Mouse (Mus musculus) adrenal gland, adult 2 months (tissue): ENCODE data around the gene Tet1. TPM values are rescaled to one million over a fixed set of nuclear protein-coding genes. Genes with fewer than 3 reads are reported as not detected.

Experiments
- polyA plus RNA-seq: library from polyadenylated mRNA; depleted of rRNA; stranded (reverse); fragments of >200 nt; gene quantifications from 2 replicates; pipeline ENCODE4 v1.2.3, GENCODE M21; 2012; rRNA removed
- total RNA-seq, 2 experiments: library from RNA; stranded (reverse); gene quantifications; 2 replicates each; pipeline ENCODE4 v1.2.3; 2021

The Tet1 gene
- total and polyA plus RNA-seq, 3 experiments = 0.44 to 3.0 (median 2.7) TPM

Other genes starting within 250 kb of the Tet1 start
- gene Stox1, start 182.9 kb downstream of the Tet1 start, total RNA-seq = 1 to 10 TPM in 1 of 2 experiments, under 1 TPM in 1; 0.61 to 1.1 TPM
- gene Stox1, start 182.9 kb downstream of the Tet1 start, polyA plus RNA-seq = 0.18 TPM in 1 of 2 replicates, not detected in the other
- 100 to 1,000 TPM in 1 of 2 experiments, 10 to 100 TPM in 1; 48.2 to 114 TPM for gene Ccar1, start 116.7 kb downstream of the Tet1 start, total RNA-seq
- gene Ccar1, start 116.7 kb downstream of the Tet1 start, polyA plus RNA-seq = 32.4 and 49.1 TPM in 2 replicates
- gene Slc25a16, start 11.6 kb upstream of the Tet1 start, total RNA-seq = 10 to 100 TPM; 42.9 to 44.6 TPM
- gene Slc25a16, start 11.6 kb upstream of the Tet1 start, polyA plus RNA-seq = 46.5 and 46.8 TPM in 2 replicates
- gene Dna2, start 38.0 kb upstream of the Tet1 start, total RNA-seq = 1 to 10 TPM in 1 of 2 experiments, under 1 TPM in 1; 0.83 to 1.2 TPM
- 0.48 and 0.61 TPM in 2 replicates for gene Dna2, start 38.0 kb upstream of the Tet1 start, polyA plus RNA-seq
- 10 to 100 TPM; 11.2 to 16.3 TPM for gene Rufy2, start 71.2 kb upstream of the Tet1 start, total RNA-seq
- 1.9 and 2.1 TPM in 2 replicates for gene Rufy2, start 71.2 kb upstream of the Tet1 start, polyA plus RNA-seq
- gene Hnrnph3, start 115.2 kb upstream of the Tet1 start, total RNA-seq = 10 to 100 TPM; 40.3 to 42.4 TPM
- 2.4 and 3.7 TPM in 2 replicates for gene Hnrnph3, start 115.2 kb upstream of the Tet1 start, polyA plus RNA-seq
- gene Pbld2, start 115.3 kb upstream of the Tet1 start, total RNA-seq = 1 to 10 TPM; 3.1 to 3.9 TPM
- gene Pbld2, start 115.3 kb upstream of the Tet1 start, polyA plus RNA-seq = 0.87 and 1.4 TPM in 2 replicates
- 1 to 10 TPM; 2.0 to 3.0 TPM for gene Pbld1, start 151.2 kb upstream of the Tet1 start, total RNA-seq
- 0.40 and 0.90 TPM in 2 replicates for gene Pbld1, start 151.2 kb upstream of the Tet1 start, polyA plus RNA-seq
- not detected for gene Atoh7, start 190.7 kb upstream of the Tet1 start, total RNA-seq
- gene Atoh7, start 190.7 kb upstream of the Tet1 start, polyA plus RNA-seq = 0.10 TPM in 1 of 2 replicates, not detected in the other